ENCODE assay signal across 9 mouse cellular contexts in the genomic region with DNA sequence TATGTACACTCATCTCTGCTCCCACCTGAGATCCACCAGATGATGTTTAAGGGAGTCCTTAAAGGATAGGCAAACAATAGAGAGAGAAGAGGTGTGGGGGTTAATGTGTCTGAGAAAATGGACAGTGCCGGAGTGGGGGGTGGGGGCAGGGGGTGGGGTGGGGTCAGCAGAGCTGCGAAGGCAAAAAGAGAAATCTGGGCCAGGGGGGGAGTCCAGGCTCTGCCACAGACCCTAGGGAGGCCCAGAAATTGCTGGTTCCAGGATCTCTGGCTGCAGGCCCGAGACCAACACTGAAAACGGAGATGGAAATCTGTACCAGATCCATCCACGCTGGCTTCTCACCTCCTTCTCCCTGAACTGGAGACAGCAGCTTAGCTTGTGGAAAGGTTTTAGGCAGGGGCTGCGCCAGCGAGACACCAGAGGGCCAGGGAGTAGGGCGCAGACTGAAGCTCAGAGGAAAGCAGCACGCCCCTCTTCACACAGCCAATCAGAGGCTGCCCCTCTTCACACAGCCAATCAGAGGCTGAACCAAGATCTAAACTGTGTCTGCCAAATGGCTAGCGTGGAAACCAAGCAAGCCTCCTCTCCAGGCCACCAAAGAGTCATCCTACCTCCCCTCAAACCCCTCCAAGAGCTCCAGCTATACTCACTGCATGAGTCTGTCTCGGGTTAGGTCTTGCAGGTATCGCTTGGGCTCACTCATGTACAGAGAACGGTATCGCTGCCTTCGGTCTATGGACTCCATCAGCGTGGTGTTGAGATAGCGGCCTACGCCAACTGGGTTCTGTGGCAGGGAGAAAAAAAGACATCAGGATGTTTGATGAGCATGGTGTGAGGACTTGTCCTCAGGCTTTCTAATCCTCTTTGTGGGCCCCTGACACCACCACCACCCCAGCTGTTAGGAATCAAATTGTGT. TPM values are rescaled to one million over a fixed set of nuclear protein-coding genes. Genes with fewer than 3 reads are reported as not detected.
DNase-seq lines count a peak whose midpoint lies in the region; ATAC-seq and TF ChIP-seq lines count a peak whose summit lies in the region.
"Had no signal": no experiment of that assay in that cellular context is flagged by ENCODE, and none has a peak within 500 bp of the region (broad histone marks: within the 10 kb centered on the region; RNA-seq: fewer than 3 reads in every experiment).

No protein-coding gene starts in this region.

- TF ChIP-seq CTCF in lung, postnatal 0 days (IDR thresholded peaks at IDR 0.05), result no peak
- TF ChIP-seq CTCF in lung, adult 2 months (IDR thresholded peaks at IDR 0.05; ENCODE audit: insufficient read depth, low read length), result no peak
- TF ChIP-seq CTCF in stomach, postnatal 0 days (IDR thresholded peaks at IDR 0.05; ENCODE audit: low read depth), result no peak

- 0 out of 2 replicates have a peak overlapping the region, but pooled peaks have one; percentile 17 for H3K4me2 ChIP-seq in lung, postnatal 0 days (replicated peaks; ENCODE audit: low read depth, low read length)
- peak overlapping the region; percentile 45 for H3K4me2 ChIP-seq in forebrain, embryonic 13.5 days
- peak overlapping the region; percentile 44 for H3K4me2 ChIP-seq in liver, embryonic 13.5 days
- peak overlapping the region; percentile 20; the same call in 1 of the 2 replicates for H3K4me2 ChIP-seq in stomach, postnatal 0 days (replicated peaks; ENCODE audit: low read depth)

- TF ChIP-seq EP300 in lung, postnatal 0 days (IDR thresholded peaks at IDR 0.05), result no peak
- no peak for TF ChIP-seq EP300 in stomach, postnatal 0 days (optimal IDR thresholded peaks at IDR 0.05)

- DNase-seq in lung, postnatal 0 days (ENCODE audit: low spot score), result peak; percentile 46
- DNase-seq in lung, adult 2 months, result no peak
- DNase-seq in liver, embryonic 13.5 days, result no peak
- DNase-seq in stomach, postnatal 0 days (ENCODE audit: low spot score), result no peak
- DNase-seq in layer of hippocampus, adult 11-12 months (ENCODE audit: low spot score), result no peak
- no peak for DNase-seq in right cerebral cortex, postnatal 25 days

- H3K9me3 ChIP-seq in lung, postnatal 0 days (ENCODE audit: low read length), result 0 out of 2 replicates have a peak, but pooled peaks cover 3% of the 10 kb centered on the region
- H3K9me3 ChIP-seq in forebrain, embryonic 13.5 days (replicated peaks), result no peaks in the 10 kb centered on the region
- H3K9me3 ChIP-seq in liver, embryonic 13.5 days (replicated peaks), result 0 out of 2 replicates have a peak, but pooled peaks cover 3% of the 10 kb centered on the region
- H3K9me3 ChIP-seq in stomach, postnatal 0 days (ENCODE audit: control insufficient read depth, low read length), result no peaks in the 10 kb centered on the region

- no peak overlapping the region for H3K9ac ChIP-seq in lung, postnatal 0 days (replicated peaks; ENCODE audit: low read depth)
- peak overlapping the region; percentile 52; the same call in 1 of the 2 replicates for H3K9ac ChIP-seq in forebrain, embryonic 13.5 days
- H3K9ac ChIP-seq in liver, embryonic 13.5 days, result no peak overlapping the region
- no peak overlapping the region for H3K9ac ChIP-seq in stomach, postnatal 0 days (ENCODE audit: low read length)

- H3K4me3 ChIP-seq in lung, postnatal 0 days (ENCODE audit: low read depth, low read length), result no peak overlapping the region
- no peak overlapping the region for H3K4me3 ChIP-seq in lung, adult 2 months (replicated peaks; ENCODE audit: extremely low read depth, low read depth, low read length)
- peak overlapping the region; percentile 19; the same call in 1 of the 2 replicates for H3K4me3 ChIP-seq in forebrain, embryonic 13.5 days
- 0 out of 2 replicates have a peak overlapping the region, but pooled peaks have one; percentile 22 for H3K4me3 ChIP-seq in liver, embryonic 13.5 days (replicated peaks)
- no peak overlapping the region for H3K4me3 ChIP-seq in stomach, postnatal 0 days (ENCODE audit: low read depth, low read length)

- no peaks in the 10 kb centered on the region for H3K4me1 ChIP-seq in lung, postnatal 0 days (ENCODE audit: insufficient read depth, low read depth, low read length)
- H3K4me1 ChIP-seq in lung, adult 2 months (ENCODE audit: control insufficient read depth, insufficient read depth, low read length), result no peaks in the 10 kb centered on the region
- H3K4me1 ChIP-seq in forebrain, embryonic 13.5 days, result 0 out of 2 replicates have a peak, but pooled peaks cover 6% of the 10 kb centered on the region
- peaks cover 8% of the 10 kb centered on the region for H3K4me1 ChIP-seq in liver, embryonic 13.5 days (replicated peaks)
- no peaks in the 10 kb centered on the region for H3K4me1 ChIP-seq in stomach, postnatal 0 days (replicated peaks; ENCODE audit: control insufficient read depth, insufficient read depth)

- H3K27me3 ChIP-seq in lung, postnatal 0 days (replicated peaks; ENCODE audit: insufficient read depth, low read length), result no peaks in the 10 kb centered on the region
- no peaks in the 10 kb centered on the region for H3K27me3 ChIP-seq in forebrain, embryonic 13.5 days
- 0 out of 2 replicates have a peak, but pooled peaks cover 7% of the 10 kb centered on the region for H3K27me3 ChIP-seq in liver, embryonic 13.5 days
- H3K27me3 ChIP-seq in stomach, postnatal 0 days (ENCODE audit: control insufficient read depth, insufficient read depth, low read length), result no peaks in the 10 kb centered on the region

- peak; percentile 62 for ATAC-seq in lung, postnatal 0 days
- peak; percentile 96 for ATAC-seq in forebrain, embryonic 13.5 days
- peak; percentile 90 for ATAC-seq in liver, embryonic 13.5 days (ENCODE audit: low read depth)
- ATAC-seq in stomach, postnatal 0 days (ENCODE audit: low FRiP score, low TSS enrichment), result peak; percentile 75
- ATAC-seq in activated CD4-positive, CD25-positive, alpha-beta regulatory T cell, adult 4 months, result no peak

- H3K36me3 ChIP-seq in lung, postnatal 0 days (ENCODE audit: insufficient read depth, low read length), result no peaks in the 10 kb centered on the region
- no peaks in the 10 kb centered on the region for H3K36me3 ChIP-seq in forebrain, embryonic 13.5 days (ENCODE audit: poor library complexity, severe bottlenecking)
- no peaks in the 10 kb centered on the region for H3K36me3 ChIP-seq in liver, embryonic 13.5 days
- no peaks in the 10 kb centered on the region for H3K36me3 ChIP-seq in stomach, postnatal 0 days (ENCODE audit: control insufficient read depth, insufficient read depth, low read length)

- no peak overlapping the region for H3K27ac ChIP-seq in lung, postnatal 0 days (ENCODE audit: low read length)
- no peak overlapping the region for H3K27ac ChIP-seq in forebrain, embryonic 13.5 days
- H3K27ac ChIP-seq in liver, embryonic 13.5 days, result no peak overlapping the region
- H3K27ac ChIP-seq in stomach, postnatal 0 days (replicated peaks), result no peak overlapping the region
- H3K27ac ChIP-seq: macrophage had no signal

- TF ChIP-seq POLR2A in lung, adult 2 months (IDR thresholded peaks at IDR 0.05; ENCODE audit: borderline replicate concordance, extremely low read depth, low read depth, low read length), result no peak

- WGBS in lung, postnatal 0 days, result 35% methylated on average over 18 of the region's 18 CpGs
- WGBS in lung, adult 2 months, result 41% methylated on average over 18 of the region's 18 CpGs
- WGBS in forebrain, embryonic 13.5 days, result 43% methylated on average over 18 of the region's 18 CpGs
- WGBS in liver, embryonic 13.5 days (ENCODE audit: insufficient replicate concordance), result 43% methylated on average over 18 of the region's 18 CpGs
- WGBS in stomach, postnatal 0 days, result 38% methylated on average over 18 of the region's 18 CpGs

RNA-seq across cellular contexts. Expression of a gene that starts 10.1 kb away (rescaled TPM):
- polyA plus RNA-seq in lung, postnatal 0 days (2015; fragmentation: Nextera tagmentation; extraction: Ambion mirVana), result not detected in 2 replicates
- 0.11 TPM in 1 of 2 replicates, not detected in the other for polyA plus RNA-seq in lung, adult 2 months (2012; rRNA removed)
- 0.20 TPM in 1 of 2 replicates, not detected in the other for polyA plus RNA-seq in forebrain, embryonic 13.5 days (2015; fragmentation: Nextera tagmentation; extraction: Ambion mirVana)
- polyA plus RNA-seq in liver, embryonic 13.5 days (2015; fragmentation: Nextera tagmentation; extraction: Ambion mirVana), result 0.24 and 0.30 TPM in 2 replicates
- 0.08 TPM in 1 of 2 replicates, not detected in the other for polyA plus RNA-seq in stomach, postnatal 0 days (2015; fragmentation: Nextera tagmentation; extraction: Ambion mirVana)
- not detected for polyA plus RNA-seq in activated CD4-positive, CD25-positive, alpha-beta regulatory T cell, adult 4 months (2017; shearing (Covaris generic))
- polyA plus RNA-seq: macrophage had no signal

RNA-seq across cellular contexts. Expression of a gene that starts 15.3 kb away (rescaled TPM):
- 2.2 and 2.5 TPM in 2 replicates for polyA plus RNA-seq in lung, postnatal 0 days (2015; fragmentation: Nextera tagmentation; extraction: Ambion mirVana)
- 1.8 and 8.2 TPM in 2 replicates for polyA plus RNA-seq in lung, adult 2 months (2012; rRNA removed)
- polyA plus RNA-seq in forebrain, embryonic 13.5 days (2015; fragmentation: Nextera tagmentation; extraction: Ambion mirVana), result 0.14 and 0.25 TPM in 2 replicates
- polyA plus RNA-seq in liver, embryonic 13.5 days (2015; fragmentation: Nextera tagmentation; extraction: Ambion mirVana), result 0.03 and 0.06 TPM in 2 replicates
- polyA plus RNA-seq in stomach, postnatal 0 days (2015; fragmentation: Nextera tagmentation; extraction: Ambion mirVana), result 26.9 and 28.2 TPM in 2 replicates
- polyA plus RNA-seq in activated CD4-positive, CD25-positive, alpha-beta regulatory T cell, adult 4 months (2017; shearing (Covaris generic)), result not detected
- polyA plus RNA-seq: macrophage had no signal

RNA-seq across cellular contexts. Expression of a gene that starts 44.0 kb away (rescaled TPM):
- 5.2 and 5.8 TPM in 2 replicates for polyA plus RNA-seq in lung, postnatal 0 days (2015; fragmentation: Nextera tagmentation; extraction: Ambion mirVana)
- 3.5 and 7.8 TPM in 2 replicates for polyA plus RNA-seq in lung, adult 2 months (2012; rRNA removed)
- polyA plus RNA-seq in forebrain, embryonic 13.5 days (2015; fragmentation: Nextera tagmentation; extraction: Ambion mirVana), result 11.8 and 12.3 TPM in 2 replicates
- 5.4 and 6.7 TPM in 2 replicates for polyA plus RNA-seq in liver, embryonic 13.5 days (2015; fragmentation: Nextera tagmentation; extraction: Ambion mirVana)
- polyA plus RNA-seq in stomach, postnatal 0 days (2015; fragmentation: Nextera tagmentation; extraction: Ambion mirVana), result 5.9 and 7.3 TPM in 2 replicates
- 10 to 100 TPM; 10.6 to 13.0 TPM for polyA plus RNA-seq in activated CD4-positive, CD25-positive, alpha-beta regulatory T cell, adult 4 months (2017; shearing (Covaris generic))

RNA-seq across cellular contexts. Expression of a gene that starts 46.1 kb away (rescaled TPM):
- polyA plus RNA-seq in lung, postnatal 0 days (2015; fragmentation: Nextera tagmentation; extraction: Ambion mirVana), result 5.0 and 5.7 TPM in 2 replicates
- 81.7 and 94.0 TPM in 2 replicates for polyA plus RNA-seq in lung, adult 2 months (2012; rRNA removed)
- 6.5 and 8.5 TPM in 2 replicates for polyA plus RNA-seq in forebrain, embryonic 13.5 days (2015; fragmentation: Nextera tagmentation; extraction: Ambion mirVana)
- polyA plus RNA-seq in liver, embryonic 13.5 days (2015; fragmentation: Nextera tagmentation; extraction: Ambion mirVana), result 5.4 and 6.5 TPM in 2 replicates
- polyA plus RNA-seq in stomach, postnatal 0 days (2015; fragmentation: Nextera tagmentation; extraction: Ambion mirVana), result 4.7 and 7.1 TPM in 2 replicates
- 1 to 10 TPM; 4.5 to 7.7 TPM for polyA plus RNA-seq in activated CD4-positive, CD25-positive, alpha-beta regulatory T cell, adult 4 months (2017; shearing (Covaris generic))

Comparison
In these comparisons a context has a peak if more than half of its experiments do, and no peak if none do; other contexts are left out.
1. H3K4me3 ChIP-seq: peak in forebrain, embryonic 13.5 days (single experiment) and liver, embryonic 13.5 days (single experiment); none in lung, postnatal 0 days (single experiment), lung, adult 2 months (single experiment) and stomach, postnatal 0 days (single experiment).
2. Peak in every context shown above with its lines, with median percentiles within 50 percentile points of each other: H3K4me2 ChIP-seq.